Mouse (Mus musculus) right cerebral cortex, postnatal 14 days (tissue): Measurements from ENCODE around the gene Asxl2.
A peak's percentile ranks its signal among the peaks of the same experiment; 100 is the strongest.
"Not testable (repeated sequence)": the region's sequence is repeated elsewhere in the genome, so short reads cannot be mapped to it uniquely, and the experiment has no call there.

Experiments used
- DNase-seq: peaks from one replicate; pipeline ENCODE4 v3.0.0; 2022

Gene Asxl2

GRCm38 (mm10) chr12:3427891-3428775 is 1.5 kb downstream of the Asxl2 start:
- no peak for DNase-seq

DNA sequence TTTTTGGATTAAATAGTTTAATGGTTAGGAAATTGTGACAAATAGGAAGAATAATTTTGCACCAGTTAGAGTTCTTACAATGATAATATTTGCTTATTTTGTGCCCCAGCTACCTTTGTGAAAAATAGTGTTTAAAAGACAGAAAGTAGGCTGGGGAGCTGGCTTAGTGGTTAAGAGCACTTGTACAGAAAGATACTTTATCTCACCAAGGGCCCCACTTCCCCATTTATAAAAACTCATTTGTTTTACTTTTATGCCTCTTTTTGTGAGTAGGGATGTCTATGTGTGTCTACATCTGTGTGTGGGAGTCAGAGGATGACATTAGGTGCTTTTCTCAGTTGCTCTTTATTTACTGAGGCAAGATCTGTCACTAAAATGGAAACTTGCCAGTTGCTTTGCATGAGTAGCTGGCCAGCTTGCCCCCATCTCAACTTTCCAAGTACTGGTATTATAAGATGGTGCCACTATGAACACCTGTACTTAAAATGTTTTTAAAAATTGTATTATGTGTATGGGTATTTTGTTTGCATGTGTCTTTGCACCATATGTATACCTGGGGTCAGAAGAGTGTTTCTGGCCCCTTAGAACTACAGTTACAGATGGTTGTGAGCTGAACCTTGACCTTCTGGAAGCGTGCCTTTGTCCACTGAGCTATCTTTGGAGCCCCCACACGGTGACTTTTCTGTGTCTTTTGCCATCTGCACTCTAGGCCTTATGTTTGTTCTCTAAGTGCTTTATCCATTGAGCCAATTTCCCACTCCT is 3.2 kb downstream of the Asxl2 start:
- DNase-seq: no peak

DNA sequence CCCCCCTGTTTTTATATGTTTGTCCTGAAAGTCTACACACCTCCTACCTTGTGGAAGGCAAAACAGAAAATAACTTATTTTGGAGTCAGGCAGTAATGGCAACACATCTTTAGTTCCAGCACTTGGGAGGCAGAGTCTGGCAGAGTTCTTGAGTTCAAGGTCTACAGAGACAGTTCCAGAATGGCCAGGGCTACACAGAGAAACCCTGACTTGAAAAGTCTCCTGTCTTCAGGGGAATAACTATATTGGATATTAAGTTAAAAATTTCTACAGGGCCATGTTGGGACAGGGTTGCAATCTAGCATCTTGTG is 3.7 kb downstream of the Asxl2 start:
- no peak for DNase-seq

GRCm38 (mm10) chr12:3430985-3431384 is 4.3 kb downstream of the Asxl2 start:
- DNase-seq: no peak

DNA sequence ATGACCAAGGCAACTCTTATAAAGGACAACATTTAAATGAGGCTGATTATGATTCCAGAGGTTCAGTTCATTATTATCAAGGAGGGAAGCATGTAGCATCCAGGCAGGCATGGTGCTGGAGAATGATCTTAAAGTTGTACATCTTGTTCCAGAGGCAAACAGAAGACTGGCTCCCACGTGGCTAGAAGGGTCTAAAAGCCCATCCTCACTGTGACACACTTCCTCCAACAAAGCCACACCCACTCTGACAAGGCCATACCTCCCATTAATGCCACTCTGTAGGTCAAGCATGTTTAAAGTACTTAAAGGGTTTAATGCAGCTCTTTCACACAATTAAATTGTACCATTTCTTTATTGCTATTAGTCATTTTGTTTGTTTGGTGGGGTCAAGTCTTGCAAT is 7.1 kb downstream of the Asxl2 start:
- DNase-seq: no peak

- no peak for DNase-seq
Measured at GRCm38 (mm10) chr12:3436446-3436845, 9.8 kb downstream of the Asxl2 start.

GRCm38 (mm10) chr12:3437815-3438214 is 11.2 kb downstream of the Asxl2 start:
- no peak for DNase-seq

DNA sequence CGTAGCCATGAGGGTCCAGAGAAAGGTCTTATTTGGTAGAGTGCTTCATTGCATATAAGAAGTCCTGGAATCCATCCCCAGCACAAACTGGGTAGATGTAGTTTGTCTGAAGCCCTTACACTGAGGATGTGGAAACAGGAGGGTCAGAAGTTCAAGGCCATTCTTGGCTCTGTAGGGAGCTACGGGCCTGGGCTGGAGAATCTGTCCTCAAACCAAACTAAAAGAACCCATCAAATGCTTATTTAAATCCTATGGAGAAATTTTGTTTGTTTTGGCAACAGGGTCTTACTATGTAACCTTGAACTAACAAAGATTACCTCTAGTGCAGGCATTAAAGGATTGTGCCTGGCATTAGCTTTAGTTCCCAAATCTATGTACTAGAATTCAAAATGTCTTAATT is 14.3 kb downstream of the Asxl2 start:
- DNase-seq: no peak

- DNase-seq: no peak
Measured at GRCm38 (mm10) chr12:3441361-3441760, 14.7 kb downstream of the Asxl2 start.

GRCm38 (mm10) chr12:3453554-3453953 is 26.9 kb downstream of the Asxl2 start:
- no peak for DNase-seq

DNA sequence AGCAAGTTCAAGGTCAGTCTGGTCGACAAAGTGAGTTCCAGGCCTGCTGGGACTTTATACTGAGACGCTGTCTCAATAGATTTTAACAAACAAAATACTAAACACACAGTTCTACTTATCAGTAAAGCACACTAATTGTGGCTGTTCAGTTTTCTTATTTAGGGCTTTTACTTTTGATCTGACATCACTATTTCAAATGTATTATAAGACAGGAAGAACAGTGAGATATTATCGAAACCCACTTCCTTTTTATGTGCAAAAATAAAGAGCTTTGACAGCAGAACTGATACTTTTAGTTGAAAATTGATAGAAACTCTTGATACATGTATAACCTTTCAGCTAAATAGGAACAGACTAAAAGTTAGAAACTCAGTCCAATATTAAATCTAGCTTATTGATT is 36.4 kb downstream of the Asxl2 start:
- no peak for DNase-seq

GRCm38 (mm10) chr12:3499662-3500061 is 73.0 kb downstream of the Asxl2 start:
- DNase-seq: no peak

DNA sequence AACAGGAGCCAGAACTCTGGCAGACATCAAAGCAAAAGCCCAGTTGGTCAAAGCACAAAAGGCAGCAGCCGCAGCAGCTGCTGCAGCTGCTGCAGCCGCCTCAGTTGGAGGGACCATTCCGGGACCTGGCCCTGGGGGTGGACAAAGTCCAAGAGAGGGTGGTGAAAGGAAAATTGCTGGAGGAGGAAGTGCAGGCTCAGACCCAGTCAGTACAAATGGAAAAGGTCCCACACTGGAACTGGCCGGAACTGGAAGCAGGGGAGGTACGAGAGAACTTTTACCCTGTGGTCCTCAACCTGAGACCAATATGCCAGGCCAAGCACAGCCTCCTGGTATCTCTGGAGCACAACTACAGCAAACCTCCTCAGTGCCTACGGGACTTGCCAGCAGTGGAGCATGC is 73.4 kb downstream of the Asxl2 start:
- no peak for DNase-seq

DNA sequence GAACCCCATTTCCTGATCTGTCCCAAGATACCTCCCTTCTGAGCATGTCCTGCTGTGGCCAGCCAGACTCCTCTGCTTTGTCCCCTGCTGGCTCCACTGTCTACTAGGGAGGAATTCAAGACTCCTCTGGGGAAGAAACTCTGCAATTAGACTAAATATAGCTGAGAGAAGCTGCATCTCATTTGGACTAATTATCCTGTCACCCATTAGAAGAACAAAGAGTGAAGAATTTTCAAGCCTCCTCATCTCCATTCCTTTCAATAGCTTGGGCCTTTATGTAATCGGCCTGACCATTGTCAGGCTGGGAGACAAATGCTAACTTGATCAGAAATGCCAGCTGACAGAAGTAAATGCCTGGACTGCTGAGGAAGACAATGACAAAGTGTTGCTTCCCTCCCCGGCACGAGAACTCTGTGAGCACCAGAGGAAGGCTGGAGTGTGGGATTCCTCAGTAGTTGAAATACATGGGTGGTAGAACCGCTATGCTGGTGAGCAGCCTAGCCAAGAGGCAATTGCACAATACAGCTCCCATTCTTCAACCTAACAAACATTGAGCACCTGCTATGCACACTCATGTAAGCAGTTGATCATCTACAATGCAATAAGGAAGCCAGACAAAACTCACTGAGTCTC is 92.1 kb downstream of the Asxl2 start:
- DNase-seq: no peak

GRCm38 (mm10) chr12:3521806-3522205 is 95.1 kb downstream of the Asxl2 start:
- not testable (repeated sequence) for DNase-seq

- no peak for DNase-seq
Measured at GRCm38 (mm10) chr12:3525536-3525935, 98.9 kb downstream of the Asxl2 start.

GRCm38 (mm10) chr12:3535446-3535845 is 108.8 kb downstream of the Asxl2 start:
- not testable (repeated sequence) for DNase-seq

- peak; percentile 21 for DNase-seq
Measured at GRCm38 (mm10) chr12:3537616-3538015, 111.0 kb downstream of the Asxl2 start.

DNA sequence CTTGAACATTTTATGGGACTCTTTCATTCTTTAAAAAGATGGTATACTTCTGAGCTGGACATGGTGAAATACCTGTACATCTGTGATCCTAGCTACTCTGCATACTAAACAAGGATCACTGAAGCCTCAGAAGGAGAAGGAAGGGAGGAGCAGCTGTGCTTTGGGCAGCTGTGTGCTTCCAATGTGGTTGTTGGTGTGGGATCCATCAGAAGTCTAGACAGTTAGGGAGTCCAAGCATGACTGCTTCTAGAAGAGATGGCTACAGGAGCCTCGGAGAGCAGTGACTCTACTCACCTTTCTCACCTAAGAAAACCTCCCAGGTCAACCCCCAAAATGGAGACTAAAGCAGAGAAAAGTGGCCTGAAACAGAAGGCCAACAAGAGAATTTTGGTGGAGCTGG is 111.4 kb downstream of the Asxl2 start:
- no peak for DNase-seq

DNA sequence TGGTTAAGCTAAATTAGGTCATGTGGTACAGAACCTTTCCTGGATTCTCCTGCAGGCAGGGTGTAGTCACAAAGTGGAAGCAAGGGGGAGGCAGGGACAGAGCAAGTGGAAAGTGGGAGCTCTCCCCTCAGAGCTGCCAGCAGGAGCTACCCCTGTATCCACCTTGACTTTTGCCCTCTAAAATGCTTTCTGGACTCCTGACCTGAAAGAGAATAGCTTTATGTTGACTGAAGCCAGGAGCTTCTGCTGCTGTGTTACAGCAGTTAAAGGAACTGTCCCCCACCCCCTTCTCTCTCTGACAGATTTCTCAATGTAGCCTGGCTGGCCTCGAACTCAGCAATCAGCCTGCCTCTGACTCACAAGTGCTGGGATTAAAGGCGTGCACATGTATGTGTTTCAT is 112.9 kb downstream of the Asxl2 start:
- no peak for DNase-seq

GRCm38 (mm10) chr12:3540871-3541270 is 114.2 kb downstream of the Asxl2 start:
- DNase-seq: no peak

GRCm38 (mm10) chr12:3545451-3545850 is 118.8 kb downstream of the Asxl2 start:
- DNase-seq: no peak

DNA sequence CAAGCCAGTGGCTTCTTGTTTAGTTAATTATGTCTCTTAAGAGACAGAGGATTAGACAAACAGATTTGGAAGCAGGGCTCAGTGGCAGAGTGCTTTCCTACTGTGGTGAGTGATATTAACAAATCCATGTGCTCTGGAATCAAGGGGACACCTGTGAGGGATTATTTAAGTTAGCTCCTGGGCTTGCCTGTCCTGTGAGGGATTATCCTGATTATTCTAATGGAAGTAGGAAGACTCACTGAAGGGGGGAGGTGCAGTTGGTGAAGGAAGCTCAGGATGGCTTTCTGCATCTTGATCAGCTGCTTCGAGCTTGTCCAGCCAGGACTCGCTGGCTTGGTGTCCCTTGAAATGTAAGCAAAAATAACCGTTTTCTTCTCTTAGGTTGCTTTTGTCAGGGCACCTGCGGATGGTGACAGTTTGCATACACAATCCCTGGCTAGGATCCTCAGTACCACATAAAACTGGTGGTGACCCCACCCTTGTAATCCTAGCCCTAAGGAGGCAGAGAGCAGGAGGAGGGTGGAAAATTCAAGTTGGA is 119.5 kb downstream of the Asxl2 start:
- no peak for DNase-seq

DNA sequence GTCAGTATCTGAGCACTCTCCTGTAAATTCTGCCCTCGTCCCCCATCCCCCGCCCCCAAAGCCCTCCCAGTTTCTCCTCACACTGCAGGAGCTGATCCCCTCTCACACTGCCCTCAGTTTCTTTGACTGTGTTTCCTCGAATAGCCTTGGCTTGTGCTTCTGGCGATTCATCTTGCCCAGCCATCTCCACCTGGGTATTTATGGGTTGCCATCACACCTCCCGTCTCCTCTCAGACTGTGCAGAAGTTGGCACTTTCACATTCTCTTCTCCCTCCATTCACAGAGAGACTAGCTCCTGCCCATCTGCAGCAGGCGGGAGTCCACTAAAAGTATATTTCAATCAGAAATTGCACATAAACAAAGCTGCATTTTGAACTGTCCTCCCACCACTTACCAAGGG is 120.1 kb downstream of the Asxl2 start:
- DNase-seq: no peak
